Mouse (Mus musculus): ENCODE data around the gene Prkra. TPM values are rescaled to one million over a fixed set of nuclear protein-coding genes. Genes with fewer than 3 reads are reported as not detected.

Gene Prkra
- total RNA-seq (2021) (10 to 100 TPM; 21.0 to 25.2 TPM), polyA plus RNA-seq (2012; rRNA removed) (19.8 and 21.3 TPM in 2 replicates)
- long read RNA-seq, transcript Prkra-201 (8 exons, 1,614 nt) = major isoform, 13 of 14 reads
- long read RNA-seq, partial matches to known transcripts = 0 of 14 reads
- long read RNA-seq, other reads (novel, unspliced or antisense) = 1 of 14 reads

DNA sequence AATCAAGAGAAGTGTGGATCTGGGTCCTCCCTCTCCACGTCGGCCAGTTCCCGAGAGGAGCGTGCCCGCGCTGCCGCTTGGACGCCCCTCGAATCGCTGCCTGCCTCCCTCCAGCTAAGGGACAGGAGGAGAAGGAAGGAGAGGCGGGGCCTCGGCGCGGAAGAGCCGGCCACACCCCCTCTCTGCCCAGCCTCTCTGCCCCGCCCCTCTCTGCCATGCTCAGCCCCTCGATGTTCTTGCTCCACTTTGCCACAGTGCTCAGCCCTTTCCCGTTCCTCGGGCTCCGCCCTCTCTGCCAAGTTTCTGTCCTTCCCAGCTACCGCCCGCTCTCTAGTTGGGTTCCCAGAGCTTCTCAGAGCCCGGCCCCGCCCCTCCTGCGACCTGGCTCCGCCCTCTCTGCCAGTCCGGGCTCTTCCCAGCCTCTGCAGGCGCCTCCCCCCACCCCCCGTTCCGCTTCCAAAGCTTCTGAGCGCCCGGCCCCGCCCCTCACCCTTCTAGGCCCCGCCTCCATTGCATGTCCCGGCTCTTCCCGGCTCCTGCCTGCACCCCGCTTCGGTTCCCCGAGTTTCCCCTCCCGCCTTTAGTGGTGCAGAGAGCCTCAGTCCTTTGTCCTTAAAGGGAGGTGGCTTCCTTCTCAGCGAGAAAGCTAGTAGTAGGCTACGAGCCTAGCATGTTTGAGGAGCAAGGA lies at the start of gene Prkra, which contains the start of gene Pjvk:
Gene Prkra (minus strand): TSS at position 133 of the 688 bp plus-strand sequence.
Gene Pjvk (plus strand): TSS at position 594 of the 688 bp plus-strand sequence.
- DNase-seq = peak; percentile 99

DNA sequence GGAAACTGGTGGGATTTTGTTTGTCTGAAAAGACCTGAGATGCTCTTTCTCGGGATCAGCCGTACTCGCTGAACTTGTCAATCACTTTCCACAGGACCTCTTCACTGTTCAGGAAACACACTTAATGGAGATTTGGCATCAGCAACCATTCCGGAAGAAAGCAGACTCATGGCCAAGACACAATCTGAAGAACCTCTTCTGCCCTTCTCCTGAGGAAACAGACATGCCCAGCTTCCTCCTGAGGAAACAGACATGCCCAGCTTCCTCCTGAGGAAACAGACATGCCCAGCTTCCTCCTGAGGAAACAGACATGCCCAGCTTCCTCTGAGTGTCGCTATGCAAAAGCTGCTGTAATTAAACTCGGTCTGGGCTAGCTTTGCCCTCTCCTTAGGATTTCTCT lies 47.5 kb upstream of the Prkra start:
- DNase-seq = no peak

DNA sequence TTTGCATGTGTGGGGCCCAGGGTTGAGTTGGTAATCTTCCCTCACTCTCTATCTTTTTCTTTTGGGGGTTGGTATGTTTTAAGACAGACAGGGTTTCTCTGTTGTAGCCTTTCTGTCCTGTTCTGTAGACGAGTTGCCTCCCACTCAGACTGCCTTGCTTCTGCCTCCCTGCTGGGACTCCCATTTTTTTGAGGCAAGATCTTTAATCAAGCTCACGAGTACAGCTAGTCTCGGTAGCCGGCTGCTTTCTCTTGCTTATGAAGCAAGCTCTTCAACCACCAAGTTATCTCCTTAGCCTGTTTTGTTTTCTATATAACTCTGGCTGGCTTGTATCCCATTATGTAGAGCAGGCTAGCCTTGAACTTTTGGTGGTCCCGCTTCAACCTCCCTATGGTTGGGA lies 46.0 kb upstream of the Prkra start:
- DNase-seq = no peak

DNA sequence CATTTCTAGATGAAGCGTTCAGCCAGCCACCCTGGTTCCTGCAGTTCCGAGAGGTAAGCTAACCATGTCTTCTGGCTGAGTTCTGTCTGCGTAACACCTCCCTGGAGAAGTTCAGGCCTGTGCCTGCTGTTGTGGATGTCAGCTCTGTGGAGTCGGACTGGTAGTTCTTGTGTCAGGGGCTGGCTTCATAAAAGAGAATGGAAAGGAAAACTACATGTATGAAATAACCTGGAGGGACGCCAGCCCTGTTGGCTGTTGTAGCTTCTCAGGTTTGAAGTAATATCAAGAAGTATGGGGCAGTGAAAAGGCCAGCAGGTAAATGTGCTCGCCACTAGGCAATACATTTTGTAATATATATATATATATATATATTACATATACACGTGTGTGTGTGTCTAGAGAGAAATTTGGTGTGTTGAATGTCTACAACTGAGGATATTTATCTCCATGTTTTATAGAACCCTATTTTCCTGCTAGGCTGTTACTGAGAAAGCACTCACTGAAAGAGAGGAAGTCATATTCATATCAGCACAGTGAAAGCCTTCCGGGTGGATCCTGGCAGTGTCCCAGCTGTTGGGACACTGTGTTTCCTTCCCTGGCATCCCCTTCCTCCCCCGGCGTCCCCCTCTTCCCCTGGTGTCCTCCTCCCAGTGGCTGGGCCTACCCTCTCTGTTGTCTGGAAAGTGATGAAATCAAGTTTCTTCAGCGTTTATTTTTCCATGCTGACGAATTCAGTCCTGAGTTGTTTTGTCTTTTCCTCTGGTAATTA lies 42.8 kb upstream of the Prkra start:
- DNase-seq = peak; percentile 63

DNA sequence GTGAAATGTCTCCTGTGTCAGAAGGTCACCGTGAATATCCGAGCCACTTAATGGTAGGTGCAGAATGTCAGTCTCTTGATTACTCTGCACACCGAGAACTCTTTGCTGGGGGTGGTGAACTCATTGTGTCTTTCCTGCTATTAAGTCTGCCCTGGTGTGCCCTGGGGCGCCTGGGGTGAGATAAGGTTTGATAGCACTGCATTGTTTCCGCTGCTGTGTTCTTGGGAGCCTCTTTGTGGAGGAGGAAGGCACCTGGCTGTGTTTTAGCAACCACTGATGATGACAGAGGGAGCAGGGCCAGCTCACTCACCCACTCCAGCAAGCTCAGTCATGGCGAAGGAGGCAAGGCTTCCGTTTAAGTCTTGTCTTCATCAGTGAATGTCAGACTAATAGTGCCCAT lies 40.3 kb upstream of the Prkra start:
- peak; percentile 18 for DNase-seq

DNA sequence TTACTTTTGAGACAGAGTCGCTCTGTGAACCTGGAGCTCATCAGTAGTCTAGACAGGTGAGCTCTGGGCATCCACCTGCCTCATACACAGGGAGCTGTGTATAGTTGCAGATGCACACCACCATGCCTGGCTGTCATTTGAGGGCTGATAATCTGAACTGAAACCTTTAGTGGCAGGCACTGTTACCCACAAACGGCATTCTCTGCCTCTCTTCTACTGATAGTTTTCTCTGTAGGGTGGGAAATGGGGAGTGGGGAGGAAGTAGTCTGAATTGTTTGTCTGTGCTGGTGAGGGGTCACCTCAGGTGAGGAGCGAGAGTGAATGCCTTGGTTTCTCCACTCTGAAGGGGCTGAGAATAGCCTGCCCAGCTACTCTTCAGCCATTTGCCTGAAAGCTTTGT lies 39.8 kb upstream of the Prkra start:
- DNase-seq = no peak

DNA sequence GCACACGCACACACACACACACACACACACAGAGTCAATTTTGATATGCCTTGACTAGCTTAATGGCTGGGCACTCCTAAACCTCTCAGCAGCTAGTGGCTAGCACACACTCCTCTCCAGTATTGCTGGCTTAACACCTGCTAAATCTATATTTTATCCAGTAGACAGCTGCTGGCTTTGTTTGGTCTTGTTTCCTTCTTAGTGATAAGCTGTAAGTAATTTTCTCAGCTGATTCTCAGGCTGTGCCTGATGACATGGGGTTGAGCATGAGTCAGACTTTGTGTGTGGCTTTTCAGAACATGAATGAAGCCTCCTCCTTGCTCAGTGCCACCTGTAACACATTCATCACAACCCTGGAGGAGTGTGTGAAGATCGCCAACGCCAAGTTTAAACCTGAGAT lies 39.2 kb upstream of the Prkra start:
- no peak for DNase-seq

DNA sequence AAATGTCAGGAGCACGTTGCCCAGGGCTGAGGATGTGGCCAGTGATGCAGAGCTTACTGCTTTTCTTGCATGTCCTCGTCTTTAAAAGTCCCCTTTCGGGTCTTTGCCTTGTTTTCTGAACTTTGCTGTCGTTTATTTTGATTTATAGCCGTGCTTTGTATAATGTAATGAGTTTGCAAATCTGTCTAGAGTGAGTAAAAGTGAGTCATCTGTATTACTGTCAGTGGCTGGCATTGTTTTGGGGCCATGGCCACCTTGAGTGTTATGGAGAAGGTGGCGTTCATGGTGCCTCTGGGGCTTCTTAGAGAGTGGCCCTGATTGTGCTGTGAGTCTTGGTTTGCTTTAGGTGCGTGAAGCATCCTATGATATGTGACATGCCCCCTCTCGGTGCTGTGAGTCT lies 34.5 kb upstream of the Prkra start:
- peak; percentile 50 for DNase-seq

DNA sequence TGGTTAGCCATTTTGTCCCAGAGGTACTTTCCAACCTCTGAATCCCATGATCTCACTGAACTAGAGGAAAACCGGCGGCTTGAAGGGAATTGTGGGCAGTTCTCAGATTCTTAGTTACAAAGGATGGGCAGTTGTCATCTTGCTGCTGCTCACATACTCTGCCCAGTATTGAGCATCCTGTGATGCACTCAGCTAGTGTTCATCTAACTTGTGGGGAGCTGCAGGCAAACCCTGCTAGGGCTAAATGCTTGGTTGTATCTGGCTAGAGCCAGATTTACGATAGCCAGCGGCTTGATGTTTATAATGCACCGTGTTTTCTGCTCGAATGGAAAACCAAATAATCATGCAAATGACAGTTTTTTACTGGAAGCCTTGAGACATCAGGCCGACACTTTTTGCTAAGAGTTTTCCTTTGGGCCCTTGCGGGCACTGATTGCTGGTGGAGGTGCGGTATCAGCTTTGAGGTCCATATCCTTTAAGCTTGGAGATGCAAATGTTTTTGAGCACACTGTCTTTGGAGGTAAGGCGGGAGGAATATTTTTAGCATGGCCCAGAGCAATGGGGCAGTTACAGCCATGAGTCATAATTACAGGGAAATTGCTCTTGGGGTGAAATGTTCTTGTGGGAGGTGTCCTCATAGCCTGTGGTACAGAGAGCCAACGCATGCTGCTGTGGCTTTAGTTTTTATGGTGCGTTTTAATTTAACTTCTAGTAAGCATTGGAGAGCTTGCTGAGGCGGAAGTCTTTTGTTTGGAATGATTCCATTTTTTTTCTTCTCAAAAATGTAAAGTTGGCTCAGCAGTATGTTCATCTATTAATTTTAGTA lies 28.8 kb upstream of the Prkra start:
- no peak for DNase-seq

DNA sequence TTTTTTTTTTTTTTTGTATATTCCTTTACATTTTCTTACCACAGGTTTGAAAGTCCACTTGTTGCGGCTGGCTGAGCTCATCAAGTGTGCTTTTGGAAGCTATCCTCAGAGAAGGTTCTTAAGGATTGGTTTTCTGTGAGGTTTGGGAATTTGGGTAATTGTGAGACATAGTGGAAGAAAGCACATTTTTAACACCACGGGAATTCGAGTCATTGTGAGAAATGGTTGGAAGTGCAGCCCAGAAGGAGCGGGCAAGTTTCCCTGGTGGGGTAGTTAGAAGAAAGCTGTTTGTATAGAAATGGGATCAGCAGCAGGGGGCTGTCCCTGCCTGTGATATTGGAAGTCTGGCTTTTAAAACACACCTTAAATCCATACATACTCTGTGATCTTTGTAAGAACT lies 28.1 kb upstream of the Prkra start:
- DNase-seq = no peak

DNA sequence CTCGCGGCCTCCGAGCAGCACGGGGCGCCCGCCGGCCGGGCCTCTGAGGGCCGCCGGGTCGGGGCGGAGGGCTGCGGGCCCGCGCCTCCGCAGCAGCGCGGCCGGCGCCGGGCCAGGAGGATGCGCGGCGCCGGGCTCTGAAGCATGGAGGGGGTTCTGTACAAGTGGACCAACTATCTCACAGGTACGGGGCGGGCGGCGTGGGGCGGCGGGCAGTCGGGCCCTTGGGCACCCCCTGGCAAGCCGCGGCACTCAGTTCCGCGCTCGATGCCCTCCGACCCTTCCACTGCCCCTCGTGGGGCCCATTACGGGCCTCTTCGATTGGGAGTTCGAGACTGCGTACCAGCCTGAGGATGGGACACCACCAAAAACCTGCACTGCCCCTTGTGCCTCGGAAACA lies 27.6 kb upstream of the Prkra start:
- no peak for DNase-seq

DNA sequence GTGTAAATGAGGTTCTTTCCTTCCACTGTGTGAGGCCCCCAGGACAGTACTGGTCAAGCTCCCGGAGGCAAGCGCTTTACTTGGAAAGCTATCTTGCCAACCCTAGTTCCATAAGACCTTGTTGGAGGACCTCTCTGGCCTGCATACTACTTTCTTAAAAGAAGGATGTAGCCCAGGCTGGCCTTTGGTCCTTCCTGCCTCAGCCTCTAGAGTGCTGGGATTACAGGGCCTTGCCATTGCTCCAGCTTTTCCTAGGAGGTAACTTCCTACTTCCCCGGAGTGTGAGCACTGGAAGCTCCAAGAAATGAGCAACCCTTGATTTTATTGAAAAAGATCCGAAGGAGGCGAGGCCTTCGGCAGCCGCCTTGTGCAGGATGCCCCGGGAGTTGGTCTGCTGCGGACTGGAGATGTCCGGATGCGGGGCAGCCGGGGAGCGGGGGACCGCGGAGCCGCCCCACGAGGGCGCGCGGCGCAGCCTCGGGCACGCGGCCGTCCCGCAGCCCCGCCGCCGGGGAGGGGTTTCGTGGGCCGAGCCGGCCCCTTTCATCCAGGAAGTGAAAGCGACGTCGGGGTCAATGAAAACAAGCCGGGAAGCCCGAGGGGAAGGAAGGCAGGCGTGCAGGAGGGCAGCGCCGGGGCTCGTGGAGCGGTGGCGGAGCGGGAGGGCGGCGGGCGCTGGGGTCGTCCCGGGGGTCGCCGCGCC lies 27.1 kb upstream of the Prkra start, which contains the start of gene Plekha3:
Gene Plekha3 (plus strand): TSS at position 557 of the 703 bp plus-strand sequence.
- DNase-seq = peak; percentile 94

DNA sequence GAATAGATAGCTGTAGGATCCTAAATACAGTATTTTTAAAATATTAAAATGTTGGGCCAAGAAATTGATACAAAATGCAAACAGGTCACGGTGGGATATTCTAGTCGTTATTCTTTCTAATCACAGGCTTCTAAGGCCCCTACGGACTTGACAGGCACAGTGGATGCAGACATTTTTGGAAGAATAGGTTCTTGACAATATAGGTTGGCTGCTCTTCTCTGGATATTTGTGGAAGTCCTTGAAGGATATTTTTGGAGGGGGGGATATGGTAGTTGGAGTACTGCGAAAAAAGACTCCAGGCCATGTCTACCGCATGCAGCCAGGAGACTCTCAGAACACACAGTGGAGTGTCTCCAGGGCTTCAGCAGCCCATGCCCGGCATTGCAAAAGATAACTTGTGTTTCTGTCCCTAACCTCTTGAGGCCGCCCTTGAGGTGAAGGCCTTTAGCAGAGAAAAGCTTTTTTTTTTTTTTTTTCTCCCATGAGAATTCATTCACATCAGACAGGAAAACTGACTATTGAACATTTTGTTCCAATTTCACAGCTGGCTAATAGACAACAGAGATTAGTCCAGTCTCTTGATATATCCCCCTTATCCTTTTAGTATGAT lies 25.8 kb upstream of the Prkra start:
- peak; percentile 73 for DNase-seq

DNA sequence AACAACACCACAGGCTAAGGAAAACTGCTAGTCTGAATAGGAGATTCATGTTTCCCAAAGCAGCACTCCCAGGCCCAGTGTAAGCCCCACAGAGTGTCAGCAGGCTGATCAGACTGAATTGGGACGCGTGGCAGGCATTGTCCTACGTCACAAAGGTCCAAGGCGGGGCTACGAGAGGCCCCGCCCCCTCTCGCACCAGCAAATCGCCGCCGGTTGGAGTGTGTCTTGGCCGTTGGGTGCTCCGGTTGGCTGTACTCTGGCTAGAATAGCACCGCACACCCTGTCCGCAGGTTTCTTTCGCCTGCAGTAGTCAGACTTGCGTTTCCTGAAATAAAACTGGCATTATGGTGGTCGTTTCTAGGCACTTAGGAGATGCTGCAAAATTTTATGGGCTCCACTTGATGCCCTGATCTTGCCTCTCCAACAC lies 25.2 kb upstream of the Prkra start, which contains the start of gene Fkbp7:
Gene Fkbp7 (minus strand): TSS at position 151 of the 427 bp plus-strand sequence.
- peak; percentile 94 for DNase-seq

DNA sequence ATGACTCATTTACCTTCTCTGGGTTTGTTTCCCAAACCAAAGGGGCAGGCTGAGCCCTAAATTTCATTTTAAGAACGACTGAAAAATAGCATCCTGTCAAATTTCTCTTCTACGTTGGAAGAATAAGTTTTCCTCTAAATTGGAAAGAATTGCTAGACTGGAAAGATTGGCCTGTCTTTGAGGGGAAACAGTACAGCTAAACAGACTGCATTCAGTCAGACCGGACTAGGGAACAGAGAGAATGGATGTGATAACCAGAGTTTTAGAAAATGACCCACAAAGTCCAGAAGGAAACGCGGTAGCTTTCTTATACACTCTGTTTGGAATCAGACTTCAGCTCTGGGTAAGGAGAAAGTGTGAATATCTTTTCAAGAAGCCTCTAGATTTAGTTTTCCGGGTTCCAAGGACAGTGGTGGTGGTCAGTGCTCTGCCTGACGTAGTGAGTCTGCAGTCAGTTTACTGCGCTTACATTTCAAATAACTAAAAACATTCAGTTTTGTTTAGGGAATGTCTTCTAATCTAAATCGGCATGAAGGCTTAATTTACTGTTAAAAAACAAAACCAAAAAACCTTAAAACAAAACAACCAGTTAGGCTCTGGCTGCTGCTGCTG lies 24.4 kb upstream of the Prkra start:
- DNase-seq = no peak

DNA sequence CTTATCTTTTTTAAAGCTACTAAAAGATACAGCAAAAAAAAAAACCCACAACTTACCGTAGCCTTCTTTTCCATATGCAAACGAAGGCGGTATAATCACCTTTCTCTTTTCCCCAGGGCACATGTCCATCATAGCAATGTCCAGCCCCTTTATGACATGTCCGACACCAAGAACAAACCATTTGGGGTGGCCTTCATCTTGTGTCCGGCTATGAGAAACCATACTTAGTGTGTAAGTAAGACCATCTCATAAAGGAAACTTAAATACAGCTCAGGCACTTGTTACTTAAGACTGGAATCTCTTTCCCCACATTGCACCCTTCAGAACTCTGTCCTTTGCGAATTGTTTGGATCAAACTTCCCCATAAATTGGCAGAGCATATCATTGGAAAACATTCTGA lies 23.8 kb upstream of the Prkra start:
- no peak for DNase-seq

DNA sequence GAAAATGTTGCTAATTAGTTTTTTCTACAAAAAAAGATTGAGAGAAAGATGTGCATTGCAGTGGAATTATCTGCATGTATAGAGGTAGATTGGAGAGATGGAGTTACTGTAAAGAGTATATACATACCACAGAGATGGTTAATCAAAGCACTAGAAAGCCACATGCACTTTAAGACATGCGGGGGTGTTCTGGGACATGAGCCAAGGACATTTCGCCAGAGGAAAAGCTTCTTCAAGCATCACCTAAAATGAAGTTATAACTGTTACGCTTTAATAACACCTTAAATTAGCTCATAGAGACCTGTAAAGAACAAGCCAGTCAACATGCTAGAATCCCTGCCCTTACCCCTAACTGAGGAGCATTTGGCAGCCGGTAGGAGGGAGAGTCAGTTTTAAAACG lies 19.4 kb upstream of the Prkra start:
- no peak for DNase-seq

DNA sequence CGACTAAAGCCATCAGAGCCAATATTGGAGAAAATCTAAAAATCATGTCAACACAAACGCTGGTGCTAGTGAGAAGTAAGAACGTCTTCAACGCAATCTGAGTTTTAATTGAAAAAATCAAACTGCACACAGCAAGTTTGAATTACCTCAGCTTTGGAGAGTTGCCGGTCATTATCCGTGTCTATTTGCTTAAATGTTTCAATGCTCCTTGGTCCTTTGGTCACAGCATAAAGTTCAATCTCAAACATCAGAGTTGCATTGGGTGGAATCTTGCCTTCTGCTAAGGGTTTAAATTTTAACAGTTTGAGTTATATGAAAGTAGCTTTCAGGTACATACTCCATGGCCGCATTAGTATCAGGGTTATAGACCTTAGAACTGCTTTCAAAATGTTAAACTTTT lies 17.7 kb upstream of the Prkra start:
- DNase-seq = no peak

DNA sequence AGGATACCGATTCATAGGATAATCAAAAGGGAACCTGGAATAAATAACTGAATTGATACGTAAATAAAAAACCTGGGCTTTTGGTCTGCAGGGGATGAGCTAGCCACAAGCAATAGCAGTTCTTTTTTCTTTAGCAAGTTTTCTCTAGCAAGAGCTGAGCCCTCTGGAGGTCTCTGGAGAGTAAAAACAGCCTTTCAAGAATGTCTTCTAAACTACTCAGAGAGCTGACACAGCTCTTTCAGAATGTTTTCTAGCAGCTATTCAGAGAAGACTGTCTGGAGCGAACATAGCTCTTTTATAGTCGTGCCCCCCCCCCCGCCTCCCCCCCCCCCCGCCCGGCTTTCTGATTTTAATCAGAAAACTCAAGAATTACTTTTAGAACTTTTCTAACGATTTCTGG lies 11.6 kb upstream of the Prkra start:
- no peak for DNase-seq

DNA sequence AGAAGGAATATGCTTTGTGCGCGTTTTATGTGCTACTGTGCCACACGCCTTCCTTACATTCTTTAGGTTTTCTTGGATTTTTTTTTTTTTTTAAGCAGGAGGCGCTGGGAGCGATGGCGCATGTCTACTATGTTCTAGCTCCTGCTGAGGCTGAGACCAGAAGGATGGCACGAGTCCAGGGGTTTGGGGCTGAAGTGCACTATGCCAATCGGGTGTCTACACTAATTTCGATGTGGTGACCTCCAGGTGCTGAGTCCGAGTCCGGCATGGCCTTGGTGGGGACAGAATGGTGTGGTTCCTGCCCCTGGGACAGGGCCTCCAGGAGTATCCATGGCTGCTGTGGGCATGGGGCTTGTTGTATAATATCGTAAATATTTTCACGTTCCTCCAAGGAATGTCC lies 10.7 kb upstream of the Prkra start:
- DNase-seq = no peak

DNA sequence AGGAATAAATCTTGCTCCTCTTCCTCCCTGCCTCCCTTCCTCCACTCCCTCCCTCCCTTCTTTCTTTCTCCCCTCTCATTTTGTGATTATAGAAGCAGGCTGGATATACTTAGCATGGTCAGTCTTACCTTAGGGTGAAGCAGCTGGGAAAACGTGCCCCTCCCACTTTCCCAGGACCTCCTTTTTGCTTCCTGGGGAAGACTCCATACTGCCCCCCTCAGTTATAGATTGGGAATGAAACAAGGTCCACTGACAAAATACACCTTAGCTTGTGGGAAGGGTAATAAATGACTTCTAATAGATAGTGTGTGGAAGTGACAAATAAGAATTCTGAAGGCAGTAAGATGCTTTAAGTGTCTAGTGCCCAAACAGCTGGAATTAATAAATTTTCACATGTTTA lies 8.2 kb upstream of the Prkra start:
- DNase-seq = no peak
